Mouse (Mus musculus): ENCODE measurements around the gene Braf. TPM values are rescaled to one million over a fixed set of nuclear protein-coding genes. Genes with fewer than 3 reads are reported as not detected.
"Not testable (repeated sequence)": the region's sequence is repeated elsewhere in the genome, so short reads cannot be mapped to it uniquely, and the experiment has no call there.

The Braf gene
- polyA plus RNA-seq (2012; rRNA removed) = 2.2 TPM in 2 replicates

DNA sequence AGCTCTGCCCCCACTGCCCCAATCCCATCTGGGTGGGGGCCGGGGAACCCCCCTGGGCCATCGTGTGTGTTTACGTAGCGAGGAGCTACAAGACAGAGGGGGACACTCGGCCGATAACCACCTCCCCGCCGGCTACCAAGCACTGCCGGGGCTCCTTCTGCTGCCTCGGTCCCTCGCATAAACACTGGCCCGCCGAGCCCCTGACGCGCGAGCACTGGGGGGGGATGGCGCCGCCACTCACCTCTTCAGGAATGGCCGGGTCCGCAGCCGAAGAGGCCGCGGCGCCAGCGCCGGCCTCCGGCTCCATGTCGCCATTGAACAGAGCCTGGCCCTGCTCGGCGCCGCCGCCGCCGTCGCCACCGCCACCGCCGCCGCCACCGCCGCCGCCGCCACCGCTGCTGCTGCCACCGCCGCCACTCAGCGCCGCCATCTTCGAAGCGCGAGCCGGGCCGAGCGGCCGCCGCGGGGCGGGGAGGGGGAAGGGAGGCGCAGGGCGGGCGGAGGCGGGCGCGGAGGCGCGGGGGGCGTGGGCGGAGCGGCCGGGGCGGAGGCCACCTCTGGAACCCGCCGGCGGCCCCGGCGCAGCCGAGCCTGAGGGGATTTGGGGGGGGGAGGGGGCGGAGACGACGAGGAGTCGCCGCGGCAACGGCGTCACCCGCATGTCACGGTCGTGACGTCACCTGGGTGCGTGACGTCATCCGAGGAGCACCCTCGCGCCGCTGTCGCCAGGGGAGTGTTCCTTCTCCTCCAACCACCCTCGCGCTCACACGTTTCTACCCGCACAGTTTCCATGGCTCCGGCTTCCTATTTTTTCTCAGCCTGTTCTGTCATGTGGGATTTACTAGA is at the start of gene Braf:
TSS of gene Braf (minus strand) at position 598 of the 846 bp plus-strand sequence.
- H3K27ac ChIP-seq (ENCODE audit: insufficient read depth, low read depth, low read length) = peak within 1 kb of the TSS; percentile 58
- H3K36me3 ChIP-seq (ENCODE audit: control insufficient read depth, insufficient read depth, low read length) = no peaks in the 10 kb centered on the region
- no peaks in the 10 kb centered on the region for H3K27me3 ChIP-seq (ENCODE audit: control insufficient read depth, insufficient read depth, low read length)
- peak within 1 kb of the TSS; percentile 100 for H3K4me3 ChIP-seq (ENCODE audit: low read depth, low read length)
- TF ChIP-seq POLR2A (IDR thresholded peaks at IDR 0.05; ENCODE audit: low read depth, low read length) (no peak), CTCF (IDR thresholded peaks at IDR 0.05; ENCODE audit: extremely low read depth, insufficient read length, insufficient replicate concordance, low read depth, low read length) (no peak)
- peaks cover 4% of the 10 kb centered on the region; the same call in 1 of the 2 replicates for H3K4me1 ChIP-seq (ENCODE audit: control insufficient read depth, insufficient read depth, insufficient read length, low read length)
- under 1% methylated on average over 72 of the region's 101 CpGs for WGBS

DNA sequence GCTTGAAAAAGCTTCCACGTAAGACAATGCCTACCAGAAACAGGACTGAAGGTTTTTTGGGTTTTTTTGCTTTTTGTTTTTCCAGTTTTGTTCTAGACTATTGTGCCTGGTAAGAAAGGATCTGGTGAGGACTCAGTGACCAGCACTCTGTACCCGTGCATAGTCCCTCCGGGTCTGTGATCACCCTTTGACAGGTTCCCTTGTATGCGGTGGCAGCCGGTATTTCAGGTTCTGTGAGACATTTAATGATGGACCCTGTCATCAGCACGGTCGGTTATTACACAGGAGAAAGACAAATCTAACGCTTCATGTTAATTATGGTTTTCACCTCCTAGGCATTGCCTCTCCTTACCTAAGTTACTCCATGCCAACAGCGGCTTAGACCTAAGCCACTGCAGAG is 49.8 kb upstream of the Braf start:
- H3K4me1 ChIP-seq (ENCODE audit: control insufficient read depth, insufficient read depth, insufficient read length, low read length) = no peaks in the 10 kb centered on the region
- no peaks in the 10 kb centered on the region for H3K27me3 ChIP-seq (ENCODE audit: control insufficient read depth, insufficient read depth, low read length)
- no peaks in the 10 kb centered on the region for H3K36me3 ChIP-seq (ENCODE audit: control insufficient read depth, insufficient read depth, low read length)
- 51% methylated on average over 9 of the region's 9 CpGs for WGBS
- no peak for TF ChIP-seq POLR2A (IDR thresholded peaks at IDR 0.05; ENCODE audit: low read depth, low read length)
- TF ChIP-seq CTCF (IDR thresholded peaks at IDR 0.05; ENCODE audit: extremely low read depth, insufficient read length, insufficient replicate concordance, low read depth, low read length) = no peak
- H3K4me3 ChIP-seq (ENCODE audit: low read depth, low read length) = no peak overlapping the region
- no peak overlapping the region for H3K27ac ChIP-seq (ENCODE audit: insufficient read depth, low read depth, low read length)

DNA sequence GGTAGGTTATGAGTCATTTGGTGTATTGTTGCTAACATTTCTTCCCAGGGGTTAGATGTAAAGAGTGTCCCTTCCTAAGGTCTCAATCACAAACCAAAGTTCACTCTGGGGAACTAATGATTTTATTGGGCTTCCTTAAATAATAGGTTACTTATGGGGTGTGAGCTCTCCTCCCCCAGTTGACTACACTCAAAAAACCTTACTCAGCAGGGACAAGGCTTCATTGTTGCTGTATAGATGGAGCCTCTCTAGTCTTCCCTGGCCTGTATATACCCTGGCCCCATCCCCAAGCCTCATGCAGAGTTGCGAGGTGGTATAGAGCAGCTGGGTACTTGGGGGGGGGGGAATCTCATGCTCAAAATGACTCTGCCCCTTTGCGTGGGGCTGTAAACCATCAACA is 32.0 kb upstream of the Braf start:
- no peak for TF ChIP-seq POLR2A (IDR thresholded peaks at IDR 0.05; ENCODE audit: low read depth, low read length)
- no peak for TF ChIP-seq CTCF (IDR thresholded peaks at IDR 0.05; ENCODE audit: extremely low read depth, insufficient read length, insufficient replicate concordance, low read depth, low read length)
- no peak overlapping the region for H3K4me3 ChIP-seq (ENCODE audit: low read depth, low read length)
- no peak overlapping the region for H3K27ac ChIP-seq (ENCODE audit: insufficient read depth, low read depth, low read length)
- no peaks in the 10 kb centered on the region for H3K27me3 ChIP-seq (ENCODE audit: control insufficient read depth, insufficient read depth, low read length)
- H3K36me3 ChIP-seq (ENCODE audit: control insufficient read depth, insufficient read depth, low read length) = no peaks in the 10 kb centered on the region
- peaks cover 3% of the 10 kb centered on the region for H3K4me1 ChIP-seq (ENCODE audit: control insufficient read depth, insufficient read depth, insufficient read length, low read length)
- 65% methylated on average over 2 of the region's 2 CpGs for WGBS

DNA sequence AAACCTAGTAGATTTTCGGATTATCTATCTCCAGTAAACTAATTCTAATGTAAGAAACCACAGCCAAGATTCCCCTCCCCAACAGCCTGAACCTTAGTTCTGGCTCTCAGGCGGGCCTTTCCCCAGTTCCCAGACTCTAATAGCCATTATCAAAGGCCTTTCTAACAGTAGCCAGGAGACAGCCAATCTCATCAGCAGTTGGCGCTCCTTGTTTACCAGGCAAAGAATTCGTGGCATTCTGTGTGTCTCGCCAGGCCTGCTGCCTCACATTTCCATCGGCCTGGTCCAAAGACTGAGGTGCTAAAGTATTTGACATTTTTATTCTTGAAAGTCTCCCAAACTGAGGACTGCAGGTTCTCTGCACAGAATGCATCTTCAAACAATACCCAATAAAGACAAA is 24.6 kb upstream of the Braf start:
- 59% methylated on average over 6 of the region's 6 CpGs for WGBS
- H3K36me3 ChIP-seq (ENCODE audit: control insufficient read depth, insufficient read depth, low read length) = no peaks in the 10 kb centered on the region
- no peak overlapping the region for H3K27ac ChIP-seq (ENCODE audit: insufficient read depth, low read depth, low read length)
- TF ChIP-seq POLR2A (IDR thresholded peaks at IDR 0.05; ENCODE audit: low read depth, low read length) (no peak), CTCF (IDR thresholded peaks at IDR 0.05; ENCODE audit: extremely low read depth, insufficient read length, insufficient replicate concordance, low read depth, low read length) (no peak)
- no peaks in the 10 kb centered on the region for H3K4me1 ChIP-seq (ENCODE audit: control insufficient read depth, insufficient read depth, insufficient read length, low read length)
- H3K27me3 ChIP-seq (ENCODE audit: control insufficient read depth, insufficient read depth, low read length) = no peaks in the 10 kb centered on the region
- no peak overlapping the region for H3K4me3 ChIP-seq (ENCODE audit: low read depth, low read length)

DNA sequence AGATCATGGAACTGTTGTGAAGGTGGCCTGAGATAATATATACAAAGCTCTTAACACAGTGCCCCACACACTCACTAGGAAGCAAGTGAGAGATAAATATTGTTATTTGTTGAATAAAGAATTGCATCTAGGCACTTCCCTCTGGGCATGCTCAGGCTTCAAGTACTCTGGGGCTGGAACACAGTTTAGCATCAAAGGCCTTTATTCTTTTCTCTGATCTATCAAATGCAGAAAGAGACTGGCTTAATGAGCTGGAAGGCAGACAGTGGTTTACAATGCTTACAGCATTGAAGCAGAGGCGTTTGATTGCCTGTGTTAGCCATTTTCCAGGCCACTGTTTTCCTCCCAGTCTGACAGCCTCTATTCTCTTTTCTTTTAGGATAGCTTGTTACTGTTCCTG is 21.8 kb upstream of the Braf start:
- H3K36me3 ChIP-seq (ENCODE audit: control insufficient read depth, insufficient read depth, low read length) = no peaks in the 10 kb centered on the region
- no peak for TF ChIP-seq CTCF (IDR thresholded peaks at IDR 0.05; ENCODE audit: extremely low read depth, insufficient read length, insufficient replicate concordance, low read depth, low read length)
- TF ChIP-seq POLR2A (IDR thresholded peaks at IDR 0.05; ENCODE audit: low read depth, low read length) = no peak
- 52% methylated on average over 1 of the region's 1 CpGs for WGBS

DNA sequence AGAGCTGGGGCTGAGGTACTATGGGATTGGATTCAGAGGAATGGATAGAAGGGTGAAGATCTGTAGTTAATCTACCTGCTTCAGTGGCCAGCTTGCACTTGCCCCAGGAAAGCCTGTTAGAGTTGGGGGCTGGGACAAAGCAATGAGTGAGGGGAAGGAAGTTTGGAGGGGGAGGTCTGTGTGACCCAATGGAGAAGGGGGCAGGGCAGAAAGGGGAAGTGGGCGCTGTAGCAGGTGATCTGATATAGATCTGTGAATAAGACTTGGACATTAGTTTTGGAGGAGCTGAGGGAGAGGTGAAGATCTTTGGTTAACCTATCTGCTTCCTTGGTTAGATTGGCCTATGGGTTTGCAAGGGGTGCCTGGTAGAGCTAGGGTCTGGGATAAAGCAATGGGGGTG is 20.2 kb upstream of the Braf start:
- Histone ChIP-seq H3K27me3 (ENCODE audit: control insufficient read depth, insufficient read depth, low read length) (no peaks in the 10 kb centered on the region), H3K27ac (ENCODE audit: insufficient read depth, low read depth, low read length) (no peak overlapping the region), H3K36me3 (ENCODE audit: control insufficient read depth, insufficient read depth, low read length) (no peaks in the 10 kb centered on the region), H3K4me3 (ENCODE audit: low read depth, low read length) (no peak overlapping the region), H3K4me1 (ENCODE audit: control insufficient read depth, insufficient read depth, insufficient read length, low read length) (no peaks in the 10 kb centered on the region)
- 81% methylated on average over 1 of the region's 1 CpGs for WGBS
- TF ChIP-seq CTCF (IDR thresholded peaks at IDR 0.05; ENCODE audit: extremely low read depth, insufficient read length, insufficient replicate concordance, low read depth, low read length) (no peak), POLR2A (IDR thresholded peaks at IDR 0.05; ENCODE audit: low read depth, low read length) (no peak)

More for the DNA sequence above, 21.8 kb upstream of the Braf start:
- H3K27ac ChIP-seq (ENCODE audit: insufficient read depth, low read depth, low read length) = no peak overlapping the region
- no peaks in the 10 kb centered on the region for H3K4me1 ChIP-seq (ENCODE audit: control insufficient read depth, insufficient read depth, insufficient read length, low read length)
- H3K4me3 ChIP-seq (ENCODE audit: low read depth, low read length) = no peak overlapping the region
- H3K27me3 ChIP-seq (ENCODE audit: control insufficient read depth, insufficient read depth, low read length) = no peaks in the 10 kb centered on the region

DNA sequence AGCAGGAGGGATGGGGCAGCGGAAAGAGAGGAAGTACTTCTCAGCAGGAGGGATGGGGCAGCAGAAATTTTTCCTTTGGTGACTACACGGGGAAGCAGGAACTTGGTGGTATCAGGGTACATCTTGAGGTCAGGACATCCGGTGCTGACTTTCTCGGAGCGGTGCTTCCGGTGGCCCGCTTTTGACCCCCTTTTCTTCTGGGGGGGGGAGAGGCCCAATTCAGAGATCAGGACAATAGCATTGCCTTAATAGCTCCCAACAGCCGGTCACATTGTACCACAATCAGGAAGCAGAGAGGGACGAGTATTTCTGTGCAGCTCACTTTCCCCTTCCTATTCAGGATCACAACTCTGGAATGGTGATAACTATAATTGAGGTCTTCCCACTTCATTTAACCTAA is 14.4 kb upstream of the Braf start:
- not testable (repeated sequence) for H3K4me3 ChIP-seq (ENCODE audit: low read depth, low read length); H3K36me3 ChIP-seq (ENCODE audit: control insufficient read depth, insufficient read depth, low read length); H3K27ac ChIP-seq (ENCODE audit: insufficient read depth, low read depth, low read length); H3K4me1 ChIP-seq (ENCODE audit: control insufficient read depth, insufficient read depth, insufficient read length, low read length); H3K27me3 ChIP-seq (ENCODE audit: control insufficient read depth, insufficient read depth, low read length)
- 95% methylated on average over 9 of the region's 9 CpGs for WGBS
